12 mouse cellular contexts compared by ENCODE assay signal in the genomic region with DNA sequence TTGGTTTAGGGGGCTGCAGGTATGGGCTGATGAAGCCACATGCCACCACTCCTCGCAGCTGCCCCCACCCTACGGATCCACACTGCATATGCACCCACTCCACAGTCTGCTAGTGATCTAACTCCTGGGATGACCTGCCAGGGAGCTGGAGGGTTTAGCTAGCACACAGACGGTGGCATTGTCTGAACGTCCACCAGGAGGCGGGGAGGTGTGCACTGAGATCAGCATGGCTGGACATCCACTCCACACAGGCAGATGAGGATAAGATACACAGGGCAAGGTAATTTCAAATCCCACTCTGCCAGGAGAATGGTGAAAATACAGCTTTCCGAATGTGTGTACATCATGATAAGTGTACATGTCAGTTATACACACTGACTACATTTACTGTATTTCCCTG. TPM values are rescaled to one million over a fixed set of nuclear protein-coding genes. Genes with fewer than 3 reads are reported as not detected.
DNase-seq lines count a peak whose midpoint lies in the region; ATAC-seq and TF ChIP-seq lines count a peak whose summit lies in the region.
"Had no signal": no experiment of that assay in that cellular context is flagged by ENCODE, and none has a peak within 500 bp of the region (broad histone marks: within the 10 kb centered on the region; RNA-seq: fewer than 3 reads in every experiment).

No protein-coding gene starts in this region.

- H3K27ac ChIP-seq in lung, embryonic 14.5 days (ENCODE audit: low read depth) = no peak overlapping the region
- no peak overlapping the region for H3K27ac ChIP-seq in liver, postnatal 0 days (ENCODE audit: low read depth)
- H3K27ac ChIP-seq: gastrocnemius, adult 2 months had no signal

- TF ChIP-seq EP300 in liver, postnatal 0 days (IDR thresholded peaks at IDR 0.05; ENCODE audit: low read depth) = no peak

- 73% methylated on average over 6 of the region's 6 CpGs for WGBS in lung, embryonic 14.5 days
- 69% methylated on average over 6 of the region's 6 CpGs for WGBS in liver, postnatal 0 days (ENCODE audit: insufficient replicate concordance)

- H3K4me1 ChIP-seq in lung, embryonic 14.5 days (ENCODE audit: insufficient read depth) = no peaks in the 10 kb centered on the region
- no peaks in the 10 kb centered on the region for H3K4me1 ChIP-seq in liver, postnatal 0 days (ENCODE audit: insufficient read depth)

- TF ChIP-seq POLR2A in brain, embryonic 14.5 days (IDR thresholded peaks at IDR 0.05; ENCODE audit: borderline replicate concordance, extremely low read depth, insufficient read depth, insufficient read length, poor library complexity, severe bottlenecking) = no peak

- intact Hi-C loops in heart, postnatal 14 days (cut with DNase I) = no loop called here

- H3K9me3 ChIP-seq in lung, embryonic 14.5 days (ENCODE audit: low read depth, low read length) = no peaks in the 10 kb centered on the region
- H3K9me3 ChIP-seq in liver, postnatal 0 days (ENCODE audit: low read length) = no peaks in the 10 kb centered on the region

- no peak for ATAC-seq in lung, embryonic 14.5 days (ENCODE audit: insufficient read depth)
- ATAC-seq in liver, postnatal 0 days = no peak

- H3K4me2 ChIP-seq in lung, embryonic 14.5 days = no peak overlapping the region
- H3K4me2 ChIP-seq in liver, postnatal 0 days (ENCODE audit: low read depth, low read length) = no peak overlapping the region

- H3K36me3 ChIP-seq in lung, embryonic 14.5 days (ENCODE audit: insufficient read depth) = peaks cover 85% of the 10 kb centered on the region
- H3K36me3 ChIP-seq in liver, postnatal 0 days (replicated peaks; ENCODE audit: insufficient read depth, low read length) = peaks cover 90% of the 10 kb centered on the region

- H3K27me3 ChIP-seq in lung, embryonic 14.5 days (ENCODE audit: insufficient read depth, low read length) = no peaks in the 10 kb centered on the region
- no peaks in the 10 kb centered on the region for H3K27me3 ChIP-seq in liver, postnatal 0 days (ENCODE audit: insufficient read depth, low read length)

- peak; percentile 37; the same call in 1 of the 2 replicates for TF ChIP-seq CTCF in lung, embryonic 14.5 days (IDR thresholded peaks at IDR 0.05; ENCODE audit: low read depth)
- peak; percentile 13; the same call in 1 of the 2 replicates for TF ChIP-seq CTCF in brain, embryonic 14.5 days (IDR thresholded peaks at IDR 0.05; ENCODE audit: borderline replicate concordance, extremely low read depth, insufficient read depth, insufficient read length)
- TF ChIP-seq CTCF in liver, postnatal 0 days (IDR thresholded peaks at IDR 0.05; ENCODE audit: low read depth) = peak; percentile 68

- DNase-seq in heart, adult 11 months = peak; percentile 84
- DNase-seq in heart, postnatal 14 days = no peak
- DNase-seq in lung, embryonic 14.5 days = no peak
- DNase-seq in lung, postnatal 25 days (ENCODE audit: low spot score) = no peak
- no peak for DNase-seq in brain, embryonic 14.5 days (ENCODE audit: low read depth)
- peak; percentile 35 for DNase-seq in liver, postnatal 0 days
- no peak for DNase-seq in adipocyte (ENCODE audit: low spot score)
- no peak for DNase-seq in embryo, embryonic 10 days (ENCODE audit: low spot score)
- DNase-seq: adrenal gland, postnatal 25 days; cerebellum, adult 11 months; gastrocnemius, adult 2 months; thymus, adult 18-20 months had no signal

- H3K9ac ChIP-seq in lung, embryonic 14.5 days = no peak overlapping the region
- no peak overlapping the region for H3K9ac ChIP-seq in liver, postnatal 0 days (replicated peaks)

- H3K4me3 ChIP-seq in lung, embryonic 14.5 days (ENCODE audit: low read depth, low read length) = no peak overlapping the region
- H3K4me3 ChIP-seq in liver, postnatal 0 days (ENCODE audit: low read depth, low read length) = no peak overlapping the region
- H3K4me3 ChIP-seq: gastrocnemius, adult 2 months had no signal

RNA-seq across cellular contexts. Expression of a gene that starts 30.3 kb away (rescaled TPM):
- 10 to 100 TPM; 20.4 to 24.3 TPM for total RNA-seq in heart, postnatal 14 days (2021)
- polyA plus RNA-seq in lung, embryonic 14.5 days (2014; fragmentation: Nextera tagmentation; extraction: Ambion mirVana) = 38.1 and 39.6 TPM in 2 replicates
- polyA plus RNA-seq in brain, embryonic 14.5 days (2012; rRNA removed) = 28.1 and 31.8 TPM in 2 replicates
- 11.4 and 14.4 TPM in 2 replicates for polyA plus RNA-seq in liver, postnatal 0 days (2015; fragmentation: Nextera tagmentation; extraction: Ambion mirVana)

Comparison
In these comparisons a context has a peak if more than half of its experiments do, and no peak if none do; other contexts are left out.
1. DNase-seq: peak in heart, adult 11 months (single experiment) and liver, postnatal 0 days (single experiment); none in heart, postnatal 14 days (0 of 2), lung, embryonic 14.5 days (single experiment), lung, postnatal 25 days (single experiment), brain, embryonic 14.5 days (single experiment), adipocyte (single experiment) and embryo, embryonic 10 days (single experiment).
2. CTCF ChIP-seq: peak in every context shown above with its lines; median percentile 68 in liver, postnatal 0 days; 37 in lung, embryonic 14.5 days; 13 in brain, embryonic 14.5 days.